24 mouse cellular contexts compared by ENCODE assay signal in genomic region chr4:105859052-105859864, GRCm38 (mm10).
DNase-seq lines count a peak whose midpoint lies in the region; ATAC-seq and TF ChIP-seq lines count a peak whose summit lies in the region.
"Had no signal": no experiment of that assay in that cellular context is flagged by ENCODE, and none has a peak within 500 bp of the region (broad histone marks: within the 10 kb centered on the region; RNA-seq: fewer than 3 reads in every experiment).

No protein-coding gene starts in this region.

- H3K4me1 ChIP-seq in lung, embryonic 14.5 days (ENCODE audit: insufficient read depth), result peaks cover 6% of the 10 kb centered on the region; the same call in 1 of the 2 replicates
- H3K4me1 ChIP-seq in lung, adult 2 months (ENCODE audit: control insufficient read depth, insufficient read depth, low read length), result no peaks in the 10 kb centered on the region
- H3K4me1 ChIP-seq in limb, embryonic 10.5 days, result peaks cover 38% of the 10 kb centered on the region
- H3K4me1 ChIP-seq: hindbrain, embryonic 13.5 days; midbrain, embryonic 13.5 days; neural tube, embryonic 12.5 days had no signal

- peak; percentile 28; the same call in 1 of the 2 replicates for ATAC-seq in lung, embryonic 14.5 days (ENCODE audit: insufficient read depth)
- no peak for ATAC-seq in granulocyte monocyte progenitor cell, adult 5-6 weeks (replicated peaks; ENCODE audit: poor library complexity, severe bottlenecking)
- ATAC-seq: CD4-positive, CD25-positive, alpha-beta regulatory T cell, adult 4 months; inflammation-experienced regulatory T-cells, adult 6 months; midbrain, embryonic 13.5 days; Patski had no signal

- H3K27ac ChIP-seq in lung, embryonic 14.5 days (ENCODE audit: low read depth), result no peak overlapping the region
- H3K27ac ChIP-seq in limb, embryonic 10.5 days, result peak overlapping the region; percentile 89
- H3K27ac ChIP-seq: forebrain, embryonic 10.5 days; hindbrain, embryonic 13.5 days; kidney, embryonic 15.5 days; layer of hippocampus, adult 2 months; liver, embryonic 14.5 days; midbrain, embryonic 13.5 days; neural tube, embryonic 12.5 days had no signal

- DNase-seq in heart, adult 11 months, result peak; percentile 89
- no peak for DNase-seq in heart, postnatal 14 days
- peak; percentile 26 for DNase-seq in lung, embryonic 14.5 days
- no peak for DNase-seq in lung, adult 2 months
- DNase-seq in limb, embryonic 10.5 days (ENCODE audit: low spot score), result no peak
- peak; percentile 8 for DNase-seq in lung, postnatal 25 days (ENCODE audit: low spot score)
- DNase-seq in B cell, adult 2 months, result no peak
- DNase-seq: adrenal gland, adult 8-10 months; cerebellum, adult 9-10 months; gastrocnemius, postnatal 10 days; layer of hippocampus, postnatal 36 days; left cerebral cortex, postnatal 4 days; thymus, adult 2 months had no signal

- TF ChIP-seq POLR2A in lung, adult 2 months (IDR thresholded peaks at IDR 0.05; ENCODE audit: borderline replicate concordance, extremely low read depth, low read depth, low read length), result no peak

- intact Hi-C loops in heart, postnatal 14 days (cut with DNase I), result no loop called here

- H3K27me3 ChIP-seq in lung, embryonic 14.5 days (ENCODE audit: insufficient read depth, low read length), result no peaks in the 10 kb centered on the region
- H3K27me3 ChIP-seq in limb, embryonic 10.5 days (ENCODE audit: low read depth, poor library complexity, severe bottlenecking), result no peaks in the 10 kb centered on the region
- H3K27me3 ChIP-seq: hindbrain, embryonic 13.5 days; kidney, embryonic 15.5 days; midbrain, embryonic 13.5 days; neural tube, embryonic 12.5 days; Patski had no signal

- H3K4me2 ChIP-seq in lung, embryonic 14.5 days, result no peak overlapping the region
- H3K4me2 ChIP-seq: hindbrain, embryonic 13.5 days; kidney, embryonic 15.5 days; midbrain, embryonic 13.5 days; neural tube, embryonic 12.5 days had no signal

- H3K36me3 ChIP-seq in lung, embryonic 14.5 days (ENCODE audit: insufficient read depth), result no peaks in the 10 kb centered on the region
- H3K36me3 ChIP-seq in limb, embryonic 10.5 days, result no peaks in the 10 kb centered on the region
- H3K36me3 ChIP-seq: forebrain, embryonic 10.5 days; hindbrain, embryonic 13.5 days; kidney, embryonic 15.5 days; midbrain, embryonic 13.5 days; neural tube, embryonic 12.5 days had no signal

- H3K9me3 ChIP-seq in lung, embryonic 14.5 days (ENCODE audit: low read depth, low read length), result no peaks in the 10 kb centered on the region
- H3K9me3 ChIP-seq in limb, embryonic 10.5 days (replicated peaks), result no peaks in the 10 kb centered on the region
- H3K9me3 ChIP-seq: forebrain, embryonic 10.5 days; hindbrain, embryonic 13.5 days; kidney, embryonic 15.5 days; midbrain, embryonic 13.5 days; neural tube, embryonic 12.5 days had no signal

- no peak overlapping the region for H3K4me3 ChIP-seq in lung, embryonic 14.5 days (ENCODE audit: low read depth, low read length)
- H3K4me3 ChIP-seq in lung, adult 2 months (replicated peaks; ENCODE audit: extremely low read depth, low read depth, low read length), result no peak overlapping the region
- no peak overlapping the region for H3K4me3 ChIP-seq in limb, embryonic 10.5 days
- H3K4me3 ChIP-seq: forebrain, embryonic 10.5 days; hindbrain, embryonic 13.5 days; kidney, embryonic 15.5 days; layer of hippocampus, adult 2 months; midbrain, embryonic 13.5 days; neural tube, embryonic 12.5 days had no signal

- 30% methylated on average over 15 of the region's 15 CpGs for WGBS in lung, embryonic 14.5 days
- WGBS in lung, adult 2 months, result 48% methylated on average over 15 of the region's 15 CpGs
- 60% methylated on average over 15 of the region's 15 CpGs for WGBS in limb, embryonic 10.5 days

- H3K9ac ChIP-seq in lung, embryonic 14.5 days, result no peak overlapping the region
- H3K9ac ChIP-seq: hindbrain, embryonic 13.5 days; kidney, embryonic 15.5 days; liver, embryonic 14.5 days; midbrain, embryonic 13.5 days; neural tube, embryonic 12.5 days had no signal

- no peak for TF ChIP-seq CTCF in lung, embryonic 14.5 days (IDR thresholded peaks at IDR 0.05; ENCODE audit: low read depth)
- no peak for TF ChIP-seq CTCF in lung, adult 2 months (IDR thresholded peaks at IDR 0.05; ENCODE audit: insufficient read depth, low read length)

Comparison
In these comparisons a context has a peak if more than half of its experiments do, and no peak if none do; other contexts are left out.
1. DNase-seq: peak in heart, adult 11 months (single experiment), lung, embryonic 14.5 days (single experiment) and lung, postnatal 25 days (single experiment); none in heart, postnatal 14 days (0 of 2), lung, adult 2 months (single experiment), limb, embryonic 10.5 days (single experiment) and B cell, adult 2 months (0 of 2).